Mouse (Mus musculus) kidney, adult 2 months (tissue): ENCODE results near the gene Fahd2a.

Experiments
- CTCF ChIP-seq: fragments of 200-500 bp; conservative IDR thresholded peaks from 2 replicates; pipeline ENCODE4 v1.5.1; 2011; ENCODE audit warnings: low read depth, mild to moderate bottlenecking, control low read depth, low read length, moderate library complexity, mixed read lengths; ENCODE audit not compliant: insufficient read depth, insufficient read length
- POLR2A ChIP-seq: fragments of 200-500 bp; IDR thresholded peaks from one replicate; pipeline ENCODE4 v1.6.1; 2011; ENCODE audit warnings: low read depth, low read length, control low read depth

GRCm38 (mm10) chr2:127390352-127390751 lies 54.0 kb downstream of the Fahd2a start:
- no peak for TF ChIP-seq POLR2A
- no peak for TF ChIP-seq CTCF
